Mouse (Mus musculus): ENCODE data around the gene Gm37240.

Gene Gm37240

GRCm38 (mm10) chr3:85683618-85684017 is 203.7 kb downstream of the Gm37240 start:
- CTCF ChIA-PET: no interaction called here

GRCm38 (mm10) chr3:85681136-85681535 is 206.2 kb downstream of the Gm37240 start:
- CTCF ChIA-PET: no interaction called here

- CTCF ChIA-PET: no interaction called here
Measured at GRCm38 (mm10) chr3:85679960-85680359, 207.4 kb downstream of the Gm37240 start.

- CTCF ChIA-PET: no interaction called here
Measured at GRCm38 (mm10) chr3:85679312-85679933, 207.9 kb downstream of the Gm37240 start.

- CTCF ChIA-PET: no interaction called here
Measured at GRCm38 (mm10) chr3:85677952-85678351, 209.4 kb downstream of the Gm37240 start.

- CTCF ChIA-PET: no interaction called here
Measured at GRCm38 (mm10) chr3:85677133-85677532, 210.2 kb downstream of the Gm37240 start.

- CTCF ChIA-PET: no interaction called here
Measured at GRCm38 (mm10) chr3:85669844-85670243, 217.5 kb downstream of the Gm37240 start.

GRCm38 (mm10) chr3:85667683-85668082 is 219.6 kb downstream of the Gm37240 start:
- CTCF ChIA-PET: no interaction called here

GRCm38 (mm10) chr3:85666736-85667135 is 220.6 kb downstream of the Gm37240 start:
- CTCF ChIA-PET: no interaction called here

GRCm38 (mm10) chr3:85666166-85666565 is 221.2 kb downstream of the Gm37240 start:
- CTCF ChIA-PET: no interaction called here

GRCm38 (mm10) chr3:85664591-85665171 is 222.6 kb downstream of the Gm37240 start:
- CTCF ChIA-PET: no interaction called here

GRCm38 (mm10) chr3:85663826-85664225 is 223.5 kb downstream of the Gm37240 start:
- CTCF ChIA-PET: no interaction called here

- CTCF ChIA-PET: no interaction called here
Measured at GRCm38 (mm10) chr3:85661926-85662813, 225.1 kb downstream of the Gm37240 start.

GRCm38 (mm10) chr3:85659681-85660080 is 227.6 kb downstream of the Gm37240 start:
- CTCF ChIA-PET: no interaction called here

- CTCF ChIA-PET: no interaction called here
Measured at GRCm38 (mm10) chr3:85655538-85655937, 231.8 kb downstream of the Gm37240 start.

- CTCF ChIA-PET: no interaction called here
Measured at GRCm38 (mm10) chr3:85652727-85653665, 234.3 kb downstream of the Gm37240 start.

GRCm38 (mm10) chr3:85649176-85649575 is 238.1 kb downstream of the Gm37240 start:
- CTCF ChIA-PET: no interaction called here

- CTCF ChIA-PET: no interaction called here
Measured at GRCm38 (mm10) chr3:85645517-85646004, 241.8 kb downstream of the Gm37240 start.

- CTCF ChIA-PET: no interaction called here
Measured at GRCm38 (mm10) chr3:85644814-85645213, 242.5 kb downstream of the Gm37240 start.

GRCm38 (mm10) chr3:85641751-85642150 is 245.6 kb downstream of the Gm37240 start:
- CTCF ChIA-PET: no interaction called here

GRCm38 (mm10) chr3:85636716-85637447 is 250.4 kb downstream of the Gm37240 start:
- CTCF ChIA-PET: no interaction called here
